Mouse (Mus musculus): ENCODE results near the gene Mrm3. TPM values are rescaled to one million over a fixed set of nuclear protein-coding genes. Genes with fewer than 3 reads are reported as not detected.
A peak's percentile ranks its signal among the peaks of the same experiment; 100 is the strongest.

The Mrm3 gene
- total RNA-seq (2014; fragmentation: Nextera tagmentation): 10.7 and 10.8 TPM in 2 replicates
- 17.5 and 22.7 TPM in 2 replicates for total RNA-seq (2017)
- 13.3 and 13.5 TPM in 2 replicates for polyA plus RNA-seq (2012)

DNA sequence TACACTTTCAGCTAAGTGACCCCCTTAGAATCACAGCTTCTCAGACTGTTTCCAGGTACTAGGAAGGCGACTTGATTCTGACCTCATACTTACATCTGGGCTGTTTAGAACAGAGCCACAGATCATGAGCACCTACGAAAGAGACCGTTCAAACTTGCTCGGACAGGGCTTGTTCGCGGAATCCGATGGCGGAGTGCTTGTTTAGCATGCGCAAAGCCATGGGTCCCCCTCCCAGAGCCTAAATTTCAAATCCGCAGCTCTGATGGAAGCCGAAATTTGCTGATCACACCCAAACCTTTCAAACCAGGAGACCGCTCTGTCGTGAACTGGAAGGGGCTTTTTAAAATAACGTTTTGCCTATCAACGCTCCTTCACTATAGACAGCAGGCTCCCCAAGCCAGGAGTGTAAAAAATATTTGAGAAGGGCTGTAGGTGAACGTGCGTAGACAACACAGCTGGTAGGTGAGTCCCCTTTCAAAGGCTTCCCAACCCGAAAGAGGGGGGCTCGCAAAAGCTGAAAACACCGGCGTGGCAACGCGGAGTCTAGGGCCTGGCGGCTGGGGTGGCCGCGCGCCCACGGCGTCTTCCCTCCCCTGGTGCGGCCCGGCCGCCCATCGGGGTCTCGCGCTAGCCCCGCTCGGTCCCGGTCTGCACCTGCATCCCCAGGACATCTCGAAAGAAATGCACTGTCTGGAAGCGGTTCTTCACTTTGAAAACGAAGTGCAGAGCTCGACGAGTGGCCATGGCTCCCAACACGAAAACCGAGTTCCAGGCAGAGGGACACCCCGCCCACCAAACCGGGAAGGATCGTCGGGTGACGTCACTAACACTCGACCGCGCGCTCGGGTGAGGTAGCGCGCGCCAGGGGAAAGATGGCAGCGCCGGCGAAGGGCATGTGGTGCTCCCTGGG is at the start of gene Mrm3, which contains the start of gene Glod4:
TSS of gene Mrm3 (plus strand) at position 815 of the 910 bp plus-strand sequence.
TSS of gene Glod4 (minus strand) at position 825 of the 910 bp plus-strand sequence.
- Histone ChIP-seq H3K4me1 (ENCODE audit: insufficient read depth, low read depth, low read length) (peaks cover 28% of the 10 kb centered on the region), H3K36me3 (replicated peaks) (peaks cover 61% of the 10 kb centered on the region), H3K9me3 (replicated peaks) (no peaks in the 10 kb centered on the region), H3K27me3 (ENCODE audit: insufficient read depth, low read length) (no peaks in the 10 kb centered on the region), H3K4me3 (ENCODE audit: low read depth, low read length) (peak within 1 kb of the TSS; percentile 97)
- no peak for TF ChIP-seq CTCF (IDR thresholded peaks at IDR 0.05; ENCODE audit: low read depth, low read length)
- no peak for TF ChIP-seq POLR2AphosphoS5 (IDR thresholded peaks at IDR 0.05; ENCODE audit: insufficient replicate concordance, low read depth, low read length)
- no peak for TF ChIP-seq TAL1 (conservative IDR thresholded peaks at IDR 0.05; ENCODE audit: low read depth, low read length)
- TF ChIP-seq GATA1 (IDR thresholded peaks at IDR 0.05; ENCODE audit: borderline replicate concordance, low read length): no peak
- TF ChIP-seq GATA2 (IDR thresholded peaks at IDR 0.05; ENCODE audit: borderline replicate concordance, low read depth, low read length): no peak
- DNase-seq (ENCODE audit: low spot score) (peak; percentile 92), ATAC-seq (ENCODE audit: extremely low read depth, insufficient number of reproducible peaks, low FRiP score, poor library complexity, severe bottlenecking) (peak; percentile 70)

DNA sequence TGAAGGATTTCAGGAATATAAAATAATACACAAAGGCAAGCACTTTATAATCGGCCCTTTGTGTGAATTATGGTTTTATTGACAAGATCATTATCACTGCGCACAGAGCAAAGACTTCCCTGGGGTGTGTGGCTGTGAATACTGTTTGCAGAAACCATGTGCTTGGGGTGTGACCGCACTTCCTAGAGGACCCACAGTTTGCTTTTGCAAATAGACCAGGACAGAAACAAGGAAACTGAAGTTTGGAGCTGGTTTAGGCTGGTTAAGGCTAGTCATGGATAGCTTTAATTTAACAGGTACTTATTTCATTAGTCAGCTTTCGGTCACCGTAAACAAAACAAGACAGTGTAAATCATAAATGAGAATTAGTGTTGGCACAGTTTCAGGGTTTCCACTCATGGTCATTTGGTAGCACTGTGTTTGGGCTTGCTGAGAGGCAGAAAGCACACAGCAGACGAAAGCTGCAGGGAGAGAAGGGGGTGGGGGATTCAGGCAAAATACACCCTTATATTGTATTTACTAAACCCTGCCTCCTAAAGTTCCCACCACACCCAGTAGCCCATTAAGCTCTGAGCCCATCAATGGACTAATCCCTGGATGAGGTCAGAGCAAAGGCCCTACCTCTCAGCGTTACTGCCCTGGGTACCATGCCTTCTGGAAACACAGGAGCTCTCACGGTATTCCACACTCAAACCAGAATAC is 47.1 kb upstream of the Mrm3 start:
- TF ChIP-seq TAL1 (conservative IDR thresholded peaks at IDR 0.05; ENCODE audit: low read depth, low read length): no peak
- TF ChIP-seq GATA1 (IDR thresholded peaks at IDR 0.05; ENCODE audit: borderline replicate concordance, low read length): no peak
- TF ChIP-seq POLR2AphosphoS5 (IDR thresholded peaks at IDR 0.05; ENCODE audit: insufficient replicate concordance, low read depth, low read length): no peak
- no peak for TF ChIP-seq GATA2 (IDR thresholded peaks at IDR 0.05; ENCODE audit: borderline replicate concordance, low read depth, low read length)
- TF ChIP-seq CTCF (IDR thresholded peaks at IDR 0.05; ENCODE audit: low read depth, low read length): no peak
- H3K4me1 ChIP-seq (ENCODE audit: insufficient read depth, low read depth, low read length): peaks cover 15% of the 10 kb centered on the region
- no peaks in the 10 kb centered on the region for H3K9me3 ChIP-seq (replicated peaks)
- 0 out of 2 replicates have a peak, but pooled peaks cover 5% of the 10 kb centered on the region for H3K27me3 ChIP-seq (ENCODE audit: insufficient read depth, low read length)
- DNase-seq (ENCODE audit: low spot score) (no peak), ATAC-seq (ENCODE audit: extremely low read depth, insufficient number of reproducible peaks, low FRiP score, poor library complexity, severe bottlenecking) (no peak)
- H3K4me3 ChIP-seq (ENCODE audit: low read depth, low read length): no peak overlapping the region
- no peaks in the 10 kb centered on the region for H3K36me3 ChIP-seq (replicated peaks)

DNA sequence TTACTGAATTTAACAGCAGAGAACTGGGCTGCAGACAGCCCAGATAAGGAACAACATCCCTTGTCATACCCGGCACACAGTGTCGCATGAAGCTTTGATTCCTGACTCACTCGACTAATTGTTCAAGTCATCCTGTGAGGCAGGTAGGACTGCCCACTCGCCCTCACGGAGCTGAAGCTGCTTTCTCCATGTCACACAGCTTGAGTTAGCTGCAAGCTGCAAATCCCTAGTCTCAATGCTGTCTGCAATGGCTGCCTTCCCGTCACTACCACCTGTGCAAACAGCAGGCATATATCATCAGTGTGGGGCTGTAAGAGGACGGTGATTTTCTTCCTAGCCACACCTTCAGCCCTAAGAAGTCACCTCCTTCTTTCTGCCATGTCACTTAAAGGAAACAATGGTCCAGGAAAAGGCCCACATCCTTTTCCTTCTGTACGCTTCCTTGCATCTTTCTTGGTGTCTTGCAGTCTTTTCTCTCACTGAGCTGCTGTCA is 46.5 kb upstream of the Mrm3 start:
- peaks cover 20% of the 10 kb centered on the region for H3K4me1 ChIP-seq (ENCODE audit: insufficient read depth, low read depth, low read length)
- DNase-seq (ENCODE audit: low spot score): no peak
- ATAC-seq (ENCODE audit: extremely low read depth, insufficient number of reproducible peaks, low FRiP score, poor library complexity, severe bottlenecking): no peak

DNA sequence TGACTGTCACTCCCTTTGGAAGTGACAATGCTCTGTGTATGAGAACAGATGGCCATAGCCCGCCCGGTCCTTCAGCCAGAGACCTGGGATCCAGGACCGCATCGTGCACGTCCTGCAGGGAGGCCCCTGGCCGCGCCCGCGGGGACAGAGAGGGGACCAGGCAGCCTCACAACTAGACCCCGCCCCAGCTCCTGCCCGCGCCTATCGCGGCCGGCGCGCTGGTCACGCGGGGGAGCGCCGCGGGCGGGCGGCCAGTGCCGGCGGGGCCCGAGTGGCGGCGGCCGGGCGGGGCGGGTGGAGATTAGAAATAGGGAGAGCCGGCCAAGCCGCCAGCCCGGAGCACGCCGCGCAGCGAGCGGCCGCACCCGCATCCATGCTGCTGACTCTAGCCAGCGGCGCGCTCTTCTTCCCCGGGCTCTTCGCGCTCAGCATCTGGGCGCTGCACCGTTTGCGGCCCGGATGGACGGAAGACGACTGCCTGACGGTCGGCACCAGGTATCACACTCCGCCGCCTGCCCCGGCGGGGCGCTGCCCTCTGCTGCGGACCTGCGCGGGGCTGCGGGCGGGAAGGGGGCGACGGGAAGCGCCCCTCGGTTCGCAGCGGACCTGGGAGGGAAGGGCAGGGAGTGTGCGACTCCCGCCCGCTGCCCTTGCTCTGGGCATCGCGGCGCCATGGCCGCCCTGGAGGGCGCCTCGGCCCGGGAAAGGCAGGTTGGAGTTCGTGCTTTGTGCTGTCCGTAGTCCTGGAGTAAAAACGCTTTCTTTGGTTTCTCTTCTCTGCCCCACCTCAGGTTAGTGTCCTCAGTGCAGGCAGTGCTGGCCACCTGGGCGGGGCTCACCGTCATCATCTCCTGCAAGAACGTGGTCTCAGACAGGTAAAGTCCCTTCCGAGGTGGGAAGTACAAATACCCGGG is 41.5 kb upstream of the Mrm3 start:
- no peak for TF ChIP-seq GATA1 (IDR thresholded peaks at IDR 0.05; ENCODE audit: borderline replicate concordance, low read length)
- TF ChIP-seq GATA2 (IDR thresholded peaks at IDR 0.05; ENCODE audit: borderline replicate concordance, low read depth, low read length): no peak
- no peak for TF ChIP-seq POLR2AphosphoS5 (IDR thresholded peaks at IDR 0.05; ENCODE audit: insufficient replicate concordance, low read depth, low read length)
- no peak for TF ChIP-seq TAL1 (conservative IDR thresholded peaks at IDR 0.05; ENCODE audit: low read depth, low read length)
- Histone ChIP-seq H3K4me1 (ENCODE audit: insufficient read depth, low read depth, low read length) (peaks cover 24% of the 10 kb centered on the region), H3K4me3 (ENCODE audit: low read depth, low read length) (peak overlapping the region; percentile 93), H3K27me3 (ENCODE audit: insufficient read depth, low read length) (0 out of 2 replicates have a peak, but pooled peaks cover 5% of the 10 kb centered on the region), H3K36me3 (replicated peaks) (peaks cover 34% of the 10 kb centered on the region), H3K9me3 (replicated peaks) (no peaks in the 10 kb centered on the region)
- ATAC-seq (ENCODE audit: extremely low read depth, insufficient number of reproducible peaks, low FRiP score, poor library complexity, severe bottlenecking): peak; percentile 63
- DNase-seq (ENCODE audit: low spot score): peak; percentile 93

More for the DNA sequence above, 46.5 kb upstream of the Mrm3 start:
- Histone ChIP-seq H3K4me3 (ENCODE audit: low read depth, low read length) (no peak overlapping the region), H3K27me3 (ENCODE audit: insufficient read depth, low read length) (0 out of 2 replicates have a peak, but pooled peaks cover 5% of the 10 kb centered on the region), H3K9me3 (replicated peaks) (no peaks in the 10 kb centered on the region), H3K36me3 (replicated peaks) (no peaks in the 10 kb centered on the region)
- TF ChIP-seq TAL1 (conservative IDR thresholded peaks at IDR 0.05; ENCODE audit: low read depth, low read length): no peak
- TF ChIP-seq GATA1 (IDR thresholded peaks at IDR 0.05; ENCODE audit: borderline replicate concordance, low read length): no peak
- no peak for TF ChIP-seq GATA2 (IDR thresholded peaks at IDR 0.05; ENCODE audit: borderline replicate concordance, low read depth, low read length)
- no peak for TF ChIP-seq CTCF (IDR thresholded peaks at IDR 0.05; ENCODE audit: low read depth, low read length)
- no peak for TF ChIP-seq POLR2AphosphoS5 (IDR thresholded peaks at IDR 0.05; ENCODE audit: insufficient replicate concordance, low read depth, low read length)

DNA sequence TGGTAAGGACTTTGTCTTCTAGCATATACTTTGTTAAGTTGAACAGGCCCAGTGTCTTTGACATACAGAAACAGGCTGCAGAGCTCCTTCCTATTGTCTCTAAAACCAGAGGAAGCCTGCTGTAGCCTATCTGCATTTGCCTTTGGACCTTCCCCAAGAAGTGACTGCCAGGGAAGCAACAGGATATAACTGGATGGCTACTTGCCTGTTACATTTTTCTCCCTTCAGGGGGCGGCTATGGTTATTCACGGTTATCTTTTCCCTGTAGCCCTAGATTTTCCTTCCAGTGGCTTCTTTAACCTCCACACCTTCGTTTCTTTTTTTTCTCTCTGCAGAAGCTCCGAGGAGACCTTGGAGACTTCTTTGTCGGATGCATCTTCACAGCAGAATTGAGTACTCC is 36.7 kb upstream of the Mrm3 start:
- TF ChIP-seq TAL1 (conservative IDR thresholded peaks at IDR 0.05; ENCODE audit: low read depth, low read length) (no peak), GATA2 (IDR thresholded peaks at IDR 0.05; ENCODE audit: borderline replicate concordance, low read depth, low read length) (no peak), POLR2AphosphoS5 (IDR thresholded peaks at IDR 0.05; ENCODE audit: insufficient replicate concordance, low read depth, low read length) (no peak), CTCF (IDR thresholded peaks at IDR 0.05; ENCODE audit: low read depth, low read length) (no peak), GATA1 (IDR thresholded peaks at IDR 0.05; ENCODE audit: borderline replicate concordance, low read length) (no peak)
- Histone ChIP-seq H3K36me3 (replicated peaks) (peaks cover 77% of the 10 kb centered on the region), H3K4me3 (ENCODE audit: low read depth, low read length) (no peak overlapping the region), H3K4me1 (ENCODE audit: insufficient read depth, low read depth, low read length) (peaks cover 27% of the 10 kb centered on the region), H3K27me3 (ENCODE audit: insufficient read depth, low read length) (no peaks in the 10 kb centered on the region), H3K9me3 (replicated peaks) (no peaks in the 10 kb centered on the region)
- DNase-seq (ENCODE audit: low spot score): no peak
- ATAC-seq (ENCODE audit: extremely low read depth, insufficient number of reproducible peaks, low FRiP score, poor library complexity, severe bottlenecking): no peak

Data from G1E (cell line).